Mouse (Mus musculus): ENCODE data around the gene Col25a1. TPM values are rescaled to one million over a fixed set of nuclear protein-coding genes. Genes with fewer than 3 reads are reported as not detected.

Col25a1 gene
- polyA plus RNA-seq, 1 experiment from 2014 or later, result 2.3 TPM

- Histone ChIP-seq H3K9me3 (no peaks in the 10 kb centered on the region), H3K27ac (peak overlapping the region; percentile 84), H3K4me3 (peak overlapping the region; percentile 72), H3K27me3 (ENCODE audit: poor library complexity, severe bottlenecking) (peaks cover 42% of the 10 kb centered on the region), H3K36me3 (replicated peaks) (no peaks in the 10 kb centered on the region), H3K4me1 (peaks cover 27% of the 10 kb centered on the region)
- under 1% methylated on average over 40 of the region's 40 CpGs for WGBS
- peak; percentile 80 for DNase-seq (ENCODE audit: extremely low spot score, low spot score)
These were observed 49.1 kb downstream of the Col25a1 start for GRCm38 (mm10) chr3:130180181-130180940.

- Histone ChIP-seq H3K36me3 (replicated peaks) (no peaks in the 10 kb centered on the region), H3K9me3 (no peaks in the 10 kb centered on the region), H3K4me3 (peak overlapping the region; percentile 72), H3K27me3 (ENCODE audit: poor library complexity, severe bottlenecking) (peaks cover 42% of the 10 kb centered on the region), H3K4me1 (peaks cover 27% of the 10 kb centered on the region), H3K27ac (peak overlapping the region; percentile 84)
- under 1% methylated on average over 40 of the region's 40 CpGs for WGBS
- peak; percentile 41 for DNase-seq (ENCODE audit: extremely low spot score, low spot score)
These were observed 49.8 kb downstream of the Col25a1 start for GRCm38 (mm10) chr3:130180964-130181590.

GRCm38 (mm10) chr3:130181591-130181980 is 50.3 kb downstream of the Col25a1 start:
- Histone ChIP-seq H3K4me1 (peaks cover 27% of the 10 kb centered on the region), H3K4me3 (peak overlapping the region; percentile 72), H3K27me3 (ENCODE audit: poor library complexity, severe bottlenecking) (peaks cover 42% of the 10 kb centered on the region), H3K27ac (peak overlapping the region; percentile 84; the same call in 1 of the 2 replicates), H3K36me3 (replicated peaks) (no peaks in the 10 kb centered on the region), H3K9me3 (no peaks in the 10 kb centered on the region)
- DNase-seq (ENCODE audit: extremely low spot score, low spot score), result no peak
- 26% methylated on average over 8 of the region's 8 CpGs for whole genome bisulfite sequencing

- H3K27me3 ChIP-seq (ENCODE audit: poor library complexity, severe bottlenecking), result peaks cover 42% of the 10 kb centered on the region
- WGBS, result 89% methylated on average over 4 of the region's 4 CpGs
- no peak overlapping the region for H3K4me3 ChIP-seq
- H3K36me3 ChIP-seq (replicated peaks), result no peaks in the 10 kb centered on the region
- no peak overlapping the region for H3K27ac ChIP-seq
- DNase-seq (ENCODE audit: extremely low spot score, low spot score), result no peak
- H3K9me3 ChIP-seq, result no peaks in the 10 kb centered on the region
- H3K4me1 ChIP-seq, result peaks cover 25% of the 10 kb centered on the region
These were observed 51.1 kb downstream of the Col25a1 start for GRCm38 (mm10) chr3:130182450-130182849.

GRCm38 (mm10) chr3:130185111-130185510 is 53.8 kb downstream of the Col25a1 start:
- Histone ChIP-seq H3K36me3 (replicated peaks) (no peaks in the 10 kb centered on the region), H3K4me1 (peaks cover 16% of the 10 kb centered on the region), H3K9me3 (no peaks in the 10 kb centered on the region), H3K27me3 (ENCODE audit: poor library complexity, severe bottlenecking) (peaks cover 27% of the 10 kb centered on the region), H3K27ac (no peak overlapping the region), H3K4me3 (no peak overlapping the region)
- 61% methylated on average over 3 of the region's 3 CpGs for WGBS
- no peak for DNase-seq (ENCODE audit: extremely low spot score, low spot score)

GRCm38 (mm10) chr3:130187588-130187987 is 56.3 kb downstream of the Col25a1 start:
- DNase-seq (ENCODE audit: extremely low spot score, low spot score), result no peak
- Histone ChIP-seq H3K4me1 (no peaks in the 10 kb centered on the region), H3K9me3 (no peaks in the 10 kb centered on the region), H3K36me3 (replicated peaks) (no peaks in the 10 kb centered on the region), H3K4me3 (no peak overlapping the region), H3K27me3 (ENCODE audit: poor library complexity, severe bottlenecking) (peaks cover 6% of the 10 kb centered on the region), H3K27ac (no peak overlapping the region)
- 95% methylated on average over 5 of the region's 5 CpGs for WGBS

- no peak overlapping the region for H3K4me3 ChIP-seq
- H3K36me3 ChIP-seq (replicated peaks), result no peaks in the 10 kb centered on the region
- no peak for DNase-seq (ENCODE audit: extremely low spot score, low spot score)
- no peaks in the 10 kb centered on the region for H3K27me3 ChIP-seq (ENCODE audit: poor library complexity, severe bottlenecking)
- H3K27ac ChIP-seq, result no peak overlapping the region
- H3K4me1 ChIP-seq, result no peaks in the 10 kb centered on the region
- WGBS, result 90% methylated on average over 8 of the region's 8 CpGs
- no peaks in the 10 kb centered on the region for H3K9me3 ChIP-seq
These were observed 62.1 kb downstream of the Col25a1 start for GRCm38 (mm10) chr3:130193450-130193849.

GRCm38 (mm10) chr3:130214631-130215030 is 83.3 kb downstream of the Col25a1 start:
- DNase-seq (ENCODE audit: extremely low spot score, low spot score), result no peak
- Histone ChIP-seq H3K9me3 (no peaks in the 10 kb centered on the region), H3K27me3 (ENCODE audit: poor library complexity, severe bottlenecking) (no peaks in the 10 kb centered on the region), H3K4me3 (no peak overlapping the region), H3K4me1 (no peaks in the 10 kb centered on the region), H3K27ac (no peak overlapping the region), H3K36me3 (replicated peaks) (no peaks in the 10 kb centered on the region)
- WGBS, result 91% methylated on average over 11 of the region's 11 CpGs

GRCm38 (mm10) chr3:130216141-130216540 is 84.8 kb downstream of the Col25a1 start:
- H3K27ac ChIP-seq, result no peak overlapping the region
- DNase-seq (ENCODE audit: extremely low spot score, low spot score), result no peak
- no peaks in the 10 kb centered on the region for H3K36me3 ChIP-seq (replicated peaks)
- H3K9me3 ChIP-seq, result no peaks in the 10 kb centered on the region
- H3K4me3 ChIP-seq, result no peak overlapping the region
- no peaks in the 10 kb centered on the region for H3K27me3 ChIP-seq (ENCODE audit: poor library complexity, severe bottlenecking)
- no peaks in the 10 kb centered on the region for H3K4me1 ChIP-seq

GRCm38 (mm10) chr3:130216646-130217045 is 85.3 kb downstream of the Col25a1 start:
- no peak overlapping the region for H3K27ac ChIP-seq
- no peaks in the 10 kb centered on the region for H3K36me3 ChIP-seq (replicated peaks)
- no peak for DNase-seq (ENCODE audit: extremely low spot score, low spot score)
- H3K9me3 ChIP-seq, result no peaks in the 10 kb centered on the region
- H3K4me1 ChIP-seq, result no peaks in the 10 kb centered on the region
- no peak overlapping the region for H3K4me3 ChIP-seq
- H3K27me3 ChIP-seq (ENCODE audit: poor library complexity, severe bottlenecking), result no peaks in the 10 kb centered on the region
- WGBS, result 91% methylated on average over 3 of the region's 3 CpGs

- Histone ChIP-seq H3K4me3 (no peak overlapping the region), H3K4me1 (no peaks in the 10 kb centered on the region), H3K27ac (no peak overlapping the region), H3K36me3 (replicated peaks) (no peaks in the 10 kb centered on the region), H3K27me3 (ENCODE audit: poor library complexity, severe bottlenecking) (no peaks in the 10 kb centered on the region), H3K9me3 (no peaks in the 10 kb centered on the region)
- 90% methylated on average over 2 of the region's 2 CpGs for WGBS
- DNase-seq (ENCODE audit: extremely low spot score, low spot score), result no peak
These were observed 86.4 kb downstream of the Col25a1 start for GRCm38 (mm10) chr3:130217705-130218104.

- H3K9me3 ChIP-seq, result no peaks in the 10 kb centered on the region
- H3K27me3 ChIP-seq (ENCODE audit: poor library complexity, severe bottlenecking), result no peaks in the 10 kb centered on the region
- H3K4me1 ChIP-seq, result no peaks in the 10 kb centered on the region
- H3K36me3 ChIP-seq (replicated peaks), result no peaks in the 10 kb centered on the region
- no peak overlapping the region for H3K27ac ChIP-seq
- WGBS, result 77% methylated on average over 5 of the region's 5 CpGs
- no peak overlapping the region for H3K4me3 ChIP-seq
- no peak for DNase-seq (ENCODE audit: extremely low spot score, low spot score)
These were observed 87.0 kb downstream of the Col25a1 start for GRCm38 (mm10) chr3:130218232-130218728.

- Histone ChIP-seq H3K9me3 (no peaks in the 10 kb centered on the region), H3K27ac (no peak overlapping the region), H3K4me1 (no peaks in the 10 kb centered on the region), H3K4me3 (no peak overlapping the region), H3K36me3 (replicated peaks) (no peaks in the 10 kb centered on the region), H3K27me3 (ENCODE audit: poor library complexity, severe bottlenecking) (no peaks in the 10 kb centered on the region)
- WGBS, result 86% methylated on average over 3 of the region's 3 CpGs
- DNase-seq (ENCODE audit: extremely low spot score, low spot score), result peak; percentile 12
These were observed 89.5 kb downstream of the Col25a1 start for GRCm38 (mm10) chr3:130220811-130221210.
